Mouse (Mus musculus): ENCODE measurements at regions not wholly inside any gene's neighbourhood (a gene's known extent, or its start where the extent isn't known, plus 50 kb on each side); places are given as distances from the start of the nearest gene placed in this dataset.

DNA sequence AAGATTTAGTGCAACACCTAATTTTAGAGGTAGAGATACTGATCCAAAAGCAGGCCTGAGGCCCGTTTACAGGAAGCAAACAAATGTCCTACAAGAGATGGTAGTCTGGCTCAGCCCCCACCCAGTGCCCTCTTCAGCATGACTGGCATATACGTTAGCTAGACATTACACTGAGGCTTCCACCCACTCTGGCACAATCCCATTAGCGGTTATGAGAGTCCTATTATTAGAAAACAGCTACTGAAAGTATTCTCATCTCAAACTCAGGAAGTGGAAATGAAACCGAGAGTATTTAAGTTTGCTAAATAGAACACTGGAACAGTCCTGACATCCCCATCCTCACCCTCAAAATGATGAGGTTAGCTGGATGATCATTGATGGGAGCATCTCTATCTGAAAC lies 192.3 kb upstream of the Nrp1 start:
- no peak for TF ChIP-seq HCFC1 (IDR thresholded peaks at IDR 0.05; ENCODE audit: low read depth, low read length)
- no peak for TF ChIP-seq CTCF (IDR thresholded peaks at IDR 0.05 in 2 of 3, conservative IDR thresholded peaks at IDR 0.05 in 1 of 3; ENCODE audit: control insufficient read depth in 1 of 3, insufficient read depth in 1 of 3, low read depth in 2 of 3, low read length in 3 of 3, poor library complexity in 1 of 3, severe bottlenecking in 1 of 3)
- no peak for TF ChIP-seq RCOR1 (IDR thresholded peaks at IDR 0.05; ENCODE audit: low read depth, low read length)
- no peak for TF ChIP-seq TAL1 (IDR thresholded peaks at IDR 0.05; ENCODE audit: low read length)
- no peak for TF ChIP-seq POLR2A (IDR thresholded peaks at IDR 0.05; ENCODE audit: control insufficient read depth in 1 of 2, insufficient read depth in 1 of 2, low read depth in 1 of 2, low read length in 2 of 2, poor library complexity in 1 of 2)
- no peak for TF ChIP-seq NRF1 (IDR thresholded peaks at IDR 0.05; ENCODE audit: insufficient read depth, low read depth, low read length, poor library complexity, severe bottlenecking)
- no peak for TF ChIP-seq MYB (IDR thresholded peaks at IDR 0.05; ENCODE audit: low read depth, low read length)
- TF ChIP-seq EP300 (IDR thresholded peaks at IDR 0.05; ENCODE audit: low read depth in 1 of 2, low read length in 2 of 2): no peak
- no peak for TF ChIP-seq POLR2AphosphoS2 (IDR thresholded peaks at IDR 0.05; ENCODE audit: low read length)
- TF ChIP-seq ZC3H11A (IDR thresholded peaks at IDR 0.05; ENCODE audit: low read depth, low read length): no peak
- TF ChIP-seq ELF1 (IDR thresholded peaks at IDR 0.05; ENCODE audit: low read depth, low read length): no peak
